Mouse (Mus musculus): ENCODE measurements at regions not wholly inside any gene's neighbourhood (a gene's known extent, or its start where the extent isn't known, plus 50 kb on each side); places are given as distances from the start of the nearest gene placed in this dataset.

- TF ChIP-seq POLR2A (IDR thresholded peaks at IDR 0.05; ENCODE audit: low read depth, low read length) (no peak), CTCF (IDR thresholded peaks at IDR 0.05; ENCODE audit: extremely low read depth, insufficient read depth, insufficient read length, insufficient replicate concordance) (no peak)
- no peak overlapping the region for H3K4me3 ChIP-seq (ENCODE audit: extremely low read depth, insufficient read depth, insufficient read length)
- no peaks in the 10 kb centered on the region for H3K4me1 ChIP-seq (ENCODE audit: control insufficient read depth, insufficient read depth, insufficient read length)
- H3K27me3 ChIP-seq (ENCODE audit: control insufficient read depth, insufficient read depth, low read length): no peaks in the 10 kb centered on the region
- whole genome bisulfite sequencing: 40% methylated on average over 1 of the region's 1 CpGs
- no peaks in the 10 kb centered on the region for H3K36me3 ChIP-seq (ENCODE audit: control insufficient read depth, insufficient read depth, low read length)
- no peak for DNase-seq (ENCODE audit: low read depth in 1 of 2, low spot score in 2 of 2)
- H3K27ac ChIP-seq (ENCODE audit: insufficient read depth, low read length): no peak overlapping the region
These were observed 215.3 kb downstream of the En1 start for GRCm38 (mm10) chr1:120817563-120817962.

DNA sequence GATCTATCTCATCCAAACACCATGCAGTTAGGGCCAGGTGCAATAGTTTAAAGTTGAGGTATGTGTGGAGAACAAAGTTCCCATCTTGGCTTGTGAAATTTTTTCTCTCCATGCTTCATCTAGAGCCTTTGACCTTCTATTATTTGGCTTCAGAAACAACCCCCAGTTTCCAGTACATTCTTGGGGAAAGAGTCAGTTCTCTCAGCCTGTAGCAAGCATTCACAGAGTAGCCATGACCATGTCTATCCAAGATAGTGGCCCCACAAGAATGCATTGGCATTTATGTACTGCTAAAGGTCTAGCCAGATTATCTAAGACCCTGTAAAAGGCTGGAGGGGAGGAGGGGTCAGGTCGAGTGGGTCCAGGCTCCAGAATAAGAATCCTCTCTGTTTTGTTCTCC is 229.8 kb downstream of the En1 start:
- 82% methylated on average over 1 of the region's 1 CpGs for WGBS
- H3K27me3 ChIP-seq (ENCODE audit: control insufficient read depth, insufficient read depth, low read length): no peaks in the 10 kb centered on the region
- no peaks in the 10 kb centered on the region for H3K4me1 ChIP-seq (ENCODE audit: control insufficient read depth, insufficient read depth, insufficient read length)
- no peak for TF ChIP-seq CTCF (IDR thresholded peaks at IDR 0.05; ENCODE audit: extremely low read depth, insufficient read depth, insufficient read length, insufficient replicate concordance)
- no peak for TF ChIP-seq POLR2A (IDR thresholded peaks at IDR 0.05; ENCODE audit: low read depth, low read length)
- H3K27ac ChIP-seq (ENCODE audit: insufficient read depth, low read length): no peak overlapping the region
- no peak overlapping the region for H3K4me3 ChIP-seq (ENCODE audit: extremely low read depth, insufficient read depth, insufficient read length)
- H3K36me3 ChIP-seq (ENCODE audit: control insufficient read depth, insufficient read depth, low read length): no peaks in the 10 kb centered on the region
- DNase-seq (ENCODE audit: low read depth in 1 of 2, low spot score in 2 of 2): no peak

- Histone ChIP-seq H3K36me3 (ENCODE audit: control insufficient read depth, insufficient read depth, low read length) (no peaks in the 10 kb centered on the region), H3K27me3 (ENCODE audit: control insufficient read depth, insufficient read depth, low read length) (no peaks in the 10 kb centered on the region), H3K4me1 (ENCODE audit: control insufficient read depth, insufficient read depth, insufficient read length) (no peaks in the 10 kb centered on the region), H3K27ac (ENCODE audit: insufficient read depth, low read length) (no peak overlapping the region), H3K4me3 (ENCODE audit: extremely low read depth, insufficient read depth, insufficient read length) (no peak overlapping the region)
- DNase-seq (ENCODE audit: low read depth in 1 of 2, low spot score in 2 of 2): no peak
- TF ChIP-seq POLR2A (IDR thresholded peaks at IDR 0.05; ENCODE audit: low read depth, low read length) (no peak), CTCF (IDR thresholded peaks at IDR 0.05; ENCODE audit: extremely low read depth, insufficient read depth, insufficient read length, insufficient replicate concordance) (no peak)
- 65% methylated on average over 7 of the region's 7 CpGs for WGBS
These were observed 240.4 kb downstream of the En1 start for GRCm38 (mm10) chr1:120842596-120842995.

GRCm38 (mm10) chr1:120846146-120846545 is 243.9 kb downstream of the En1 start:
- Histone ChIP-seq H3K27ac (ENCODE audit: insufficient read depth, low read length) (no peak overlapping the region), H3K36me3 (ENCODE audit: control insufficient read depth, insufficient read depth, low read length) (no peaks in the 10 kb centered on the region), H3K27me3 (ENCODE audit: control insufficient read depth, insufficient read depth, low read length) (no peaks in the 10 kb centered on the region), H3K4me1 (ENCODE audit: control insufficient read depth, insufficient read depth, insufficient read length) (no peaks in the 10 kb centered on the region), H3K4me3 (ENCODE audit: extremely low read depth, insufficient read depth, insufficient read length) (no peak overlapping the region)
- no peak for DNase-seq (ENCODE audit: low read depth in 1 of 2, low spot score in 2 of 2)
- TF ChIP-seq CTCF (IDR thresholded peaks at IDR 0.05; ENCODE audit: extremely low read depth, insufficient read depth, insufficient read length, insufficient replicate concordance) (no peak), POLR2A (IDR thresholded peaks at IDR 0.05; ENCODE audit: low read depth, low read length) (no peak)
- 35% methylated on average over 2 of the region's 2 CpGs for WGBS

- no peaks in the 10 kb centered on the region for H3K27me3 ChIP-seq (ENCODE audit: control insufficient read depth, insufficient read depth, low read length)
- H3K4me3 ChIP-seq (ENCODE audit: extremely low read depth, insufficient read depth, insufficient read length): no peak overlapping the region
- TF ChIP-seq CTCF (IDR thresholded peaks at IDR 0.05; ENCODE audit: extremely low read depth, insufficient read depth, insufficient read length, insufficient replicate concordance) (no peak), POLR2A (IDR thresholded peaks at IDR 0.05; ENCODE audit: low read depth, low read length) (no peak)
- WGBS: 77% methylated on average over 6 of the region's 6 CpGs
- H3K4me1 ChIP-seq (ENCODE audit: control insufficient read depth, insufficient read depth, insufficient read length): no peaks in the 10 kb centered on the region
- no peak overlapping the region for H3K27ac ChIP-seq (ENCODE audit: insufficient read depth, low read length)
- no peak for DNase-seq (ENCODE audit: low read depth in 1 of 2, low spot score in 2 of 2)
- no peaks in the 10 kb centered on the region for H3K36me3 ChIP-seq (ENCODE audit: control insufficient read depth, insufficient read depth, low read length)
These were observed 249.8 kb downstream of the En1 start for GRCm38 (mm10) chr1:120851860-120852503.

DNA sequence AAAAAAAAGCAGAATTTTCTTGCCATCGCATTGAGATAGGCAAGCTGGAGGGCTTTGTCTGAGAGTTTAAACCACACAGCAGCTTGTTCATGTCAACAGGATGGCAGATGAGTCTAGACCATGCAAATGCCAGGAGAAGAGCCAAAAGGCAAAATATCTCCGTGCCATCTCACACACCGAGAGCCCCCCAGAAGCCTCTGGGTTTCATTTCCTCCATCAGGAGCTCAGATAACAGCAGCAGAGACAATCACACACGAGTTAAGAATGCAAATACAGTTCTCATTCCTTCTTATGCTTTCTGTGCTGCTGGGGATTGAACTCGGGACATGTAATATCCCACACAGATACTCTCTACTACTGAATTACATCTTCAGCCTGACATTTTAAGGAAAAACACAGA is 255.3 kb downstream of the En1 start:
- Histone ChIP-seq H3K4me3 (ENCODE audit: extremely low read depth, insufficient read depth, insufficient read length) (no peak overlapping the region), H3K36me3 (ENCODE audit: control insufficient read depth, insufficient read depth, low read length) (no peaks in the 10 kb centered on the region), H3K27me3 (ENCODE audit: control insufficient read depth, insufficient read depth, low read length) (no peaks in the 10 kb centered on the region), H3K4me1 (ENCODE audit: control insufficient read depth, insufficient read depth, insufficient read length) (no peaks in the 10 kb centered on the region), H3K27ac (ENCODE audit: insufficient read depth, low read length) (no peak overlapping the region)
- no peak for DNase-seq (ENCODE audit: low read depth in 1 of 2, low spot score in 2 of 2)
- WGBS: 61% methylated on average over 5 of the region's 5 CpGs
- TF ChIP-seq CTCF (IDR thresholded peaks at IDR 0.05; ENCODE audit: extremely low read depth, insufficient read depth, insufficient read length, insufficient replicate concordance) (no peak), POLR2A (IDR thresholded peaks at IDR 0.05; ENCODE audit: low read depth, low read length) (no peak)

- H3K4me1 ChIP-seq (ENCODE audit: control insufficient read depth, insufficient read depth, insufficient read length): no peaks in the 10 kb centered on the region
- 56% methylated on average over 5 of the region's 5 CpGs for WGBS
- H3K4me3 ChIP-seq (ENCODE audit: extremely low read depth, insufficient read depth, insufficient read length): no peak overlapping the region
- no peak for DNase-seq (ENCODE audit: low read depth in 1 of 2, low spot score in 2 of 2)
- H3K27me3 ChIP-seq (ENCODE audit: control insufficient read depth, insufficient read depth, low read length): no peaks in the 10 kb centered on the region
- H3K27ac ChIP-seq (ENCODE audit: insufficient read depth, low read length): no peak overlapping the region
- TF ChIP-seq POLR2A (IDR thresholded peaks at IDR 0.05; ENCODE audit: low read depth, low read length) (no peak), CTCF (IDR thresholded peaks at IDR 0.05; ENCODE audit: extremely low read depth, insufficient read depth, insufficient read length, insufficient replicate concordance) (no peak)
- H3K36me3 ChIP-seq (ENCODE audit: control insufficient read depth, insufficient read depth, low read length): no peaks in the 10 kb centered on the region
These were observed 257.3 kb downstream of the En1 start for GRCm38 (mm10) chr1:120859546-120859945.
